Mouse (Mus musculus): Measurements from ENCODE around the gene Acly.
A peak's percentile ranks its signal among the peaks of the same experiment; 100 is the strongest.
"Not testable (repeated sequence)": the region's sequence is repeated elsewhere in the genome, so short reads cannot be mapped to it uniquely, and the experiment has no call there.

Gene Acly

GRCm38 (mm10) chr11:100544832-100545745, 17.3 kb upstream of the Acly start, which contains the start of gene Ttc25:
Gene Ttc25 (plus strand): TSS chr11:100545607.
- peak; percentile 94 for DNase-seq (ENCODE audit: low read depth)

- no peak for DNase-seq (ENCODE audit: low read depth)
Observed at GRCm38 (mm10) chr11:100541577-100541976, 13.8 kb upstream of the Acly start.

GRCm38 (mm10) chr11:100540966-100541365, 13.2 kb upstream of the Acly start:
- no peak for DNase-seq (ENCODE audit: low read depth)

- no peak for DNase-seq (ENCODE audit: low read depth)
Observed at GRCm38 (mm10) chr11:100536466-100536865, 8.7 kb upstream of the Acly start.

GRCm38 (mm10) chr11:100535996-100536395, 8.2 kb upstream of the Acly start:
- peak; percentile 71 for DNase-seq (ENCODE audit: low read depth)

- not testable (repeated sequence) for DNase-seq (ENCODE audit: low read depth)
Observed at GRCm38 (mm10) chr11:100534821-100535220, 7.0 kb upstream of the Acly start.

GRCm38 (mm10) chr11:100534411-100534810, 6.6 kb upstream of the Acly start:
- DNase-seq (ENCODE audit: low read depth): not testable (repeated sequence)

- DNase-seq (ENCODE audit: low read depth): no peak
Observed at GRCm38 (mm10) chr11:100533871-100534270, 6.1 kb upstream of the Acly start.

GRCm38 (mm10) chr11:100528375-100529165, 770 bp upstream of the Acly start:
- DNase-seq (ENCODE audit: low read depth): no peak

- DNase-seq (ENCODE audit: low read depth): peak; percentile 71
Observed at GRCm38 (mm10) chr11:100527066-100527457, 738 bp downstream of the Acly start.

GRCm38 (mm10) chr11:100526052-100526816, 1.6 kb downstream of the Acly start:
- no peak for DNase-seq (ENCODE audit: low read depth)

- peak; percentile 53 for DNase-seq (ENCODE audit: low read depth)
Observed at GRCm38 (mm10) chr11:100524987-100525630, 2.7 kb downstream of the Acly start.

GRCm38 (mm10) chr11:100524358-100524757, 3.4 kb downstream of the Acly start:
- peak; percentile 44 for DNase-seq (ENCODE audit: low read depth)

GRCm38 (mm10) chr11:100520838-100521237, 7.0 kb downstream of the Acly start:
- no peak for DNase-seq (ENCODE audit: low read depth)

- no peak for DNase-seq (ENCODE audit: low read depth)
Observed at GRCm38 (mm10) chr11:100519188-100519587, 8.6 kb downstream of the Acly start.

- no peak for DNase-seq (ENCODE audit: low read depth)
Observed at GRCm38 (mm10) chr11:100518188-100518591, 9.6 kb downstream of the Acly start.

GRCm38 (mm10) chr11:100516291-100516690, 11.5 kb downstream of the Acly start:
- DNase-seq (ENCODE audit: low read depth): no peak

- DNase-seq (ENCODE audit: low read depth): no peak
Observed at GRCm38 (mm10) chr11:100515789-100516188, 12.0 kb downstream of the Acly start.

- DNase-seq (ENCODE audit: low read depth): no peak
Observed at GRCm38 (mm10) chr11:100515061-100515460, 12.7 kb downstream of the Acly start.

GRCm38 (mm10) chr11:100513716-100514115, 14.1 kb downstream of the Acly start:
- DNase-seq (ENCODE audit: low read depth): no peak

- peak; percentile 24 for DNase-seq (ENCODE audit: low read depth)
Observed at GRCm38 (mm10) chr11:100512384-100512783, 15.4 kb downstream of the Acly start.
